Mouse (Mus musculus): ENCODE results near the gene Gart.

- TF ChIP-seq POLR2A (IDR thresholded peaks at IDR 0.05; ENCODE audit: borderline replicate concordance, low read depth, low read length) (no peak), CTCF (IDR thresholded peaks at IDR 0.05; ENCODE audit: low read depth, low read length) (no peak)
Observed at GRCm38 (mm10) chr16:91629749-91630148, 17.0 kb downstream of the Gart start.
